Mouse (Mus musculus) embryonic fibroblast, embryonic 13.5 days (primary cell): ENCODE data around the gene Syngap1.

ENCODE experiments used
- CTCF ChIP-seq: IDR thresholded peaks from 2 replicates; pipeline ENCODE4 v1.5.1; 2011; ENCODE audit warnings: mild to moderate bottlenecking, control low read depth, low read length, moderate library complexity, borderline replicate concordance; ENCODE audit not compliant: insufficient read depth
- POLR2A ChIP-seq: IDR thresholded peaks from 2 replicates; pipeline ENCODE4 v1.6.1; 2011; ENCODE audit warnings: low read depth, mild to moderate bottlenecking, control low read depth, low read length, moderate library complexity

GRCm38 (mm10) chr17:26949866-26950265 lies 8.8 kb downstream of the Syngap1 start:
- TF ChIP-seq CTCF = no peak
- TF ChIP-seq POLR2A = no peak
